Mouse (Mus musculus) liver, embryonic 14.5 days (tissue): ENCODE measurements at regions not wholly inside any gene's neighbourhood (a gene's known extent, or its start where the extent isn't known, plus 50 kb on each side); places are given as distances from the start of the nearest gene placed in this dataset.

Source experiments
- ATAC-seq: fragments of 200-750 bp; cut with Nextera tagmentation; 2 replicates; pipeline ENCODE4 v1.8.0; 2017; ENCODE audit warnings: moderate number of reproducible peaks, mild to moderate bottlenecking, moderate library complexity; ENCODE audit not compliant: insufficient read depth
- DNase-seq, 3 experiments: peaks; one replicate each; pipeline ENCODE4 v3.0.0-alpha.2; 2012 to 2013; ENCODE audit warnings: low read depth in 3 of 3, low spot score in 3 of 3
- H3K27ac ChIP-seq: fragments of 300-500 bp; sonication (generic); 2 replicates; pipeline ENCODE4 v1.5.1; 2014; ENCODE audit warnings: moderate library complexity, mild to moderate bottlenecking, control low read depth, inconsistent platforms
- H3K27me3 ChIP-seq: fragments of 300-500 bp; sonication (generic); 2 replicates; pipeline ENCODE4 v1.6.1; 2014; ENCODE audit warnings: mild to moderate bottlenecking, low read length, moderate library complexity; ENCODE audit not compliant: control insufficient read depth, insufficient read depth
- H3K36me3 ChIP-seq: fragments of 300-500 bp; sonication (generic); replicated peaks from 2 replicates; pipeline ENCODE4 v1.6.1; 2014; ENCODE audit warnings: low read depth; ENCODE audit not compliant: control insufficient read depth, insufficient read depth
- H3K4me1 ChIP-seq, 2 experiments: fragments of 200-500 bp in 1 of 2; fragments of 300-500 bp in 1 of 2; sonication (generic) in 1 of 2; replicated peaks; 2 replicates each; pipeline ENCODE4 v1.6.1; 2012 to 2014; ENCODE audit warnings: antibody characterized with exemption in 1 of 2, inconsistent platforms in 1 of 2, low read length in 1 of 2; ENCODE audit not compliant: control insufficient read depth in 2 of 2, insufficient read depth in 2 of 2
- H3K4me2 ChIP-seq: fragments of 300-500 bp; sonication (generic); 2 replicates; pipeline ENCODE4 v1.6.1; 2014; ENCODE audit warnings: low read depth, mild to moderate bottlenecking, control low read depth, moderate library complexity
- H3K4me3 ChIP-seq, 2 experiments: fragments of 200-500 bp in 1 of 2; fragments of 300-500 bp in 1 of 2; sonication (generic) in 1 of 2; 2 replicates each; pipeline ENCODE4 v1.5.1; 2012 to 2014; ENCODE audit warnings: low read depth in 2 of 2, low read length in 2 of 2, mild to moderate bottlenecking in 2 of 2, control low read depth in 1 of 2, inconsistent platforms in 1 of 2, moderate library complexity in 1 of 2; ENCODE audit not compliant: insufficient read depth in 1 of 2
- H3K9ac ChIP-seq: fragments of 300-500 bp; sonication (generic); replicated peaks from 2 replicates; pipeline ENCODE4 v1.6.1; 2014; ENCODE audit warnings: mild to moderate bottlenecking, control low read depth, moderate library complexity
- H3K9me3 ChIP-seq: fragments of 300-500 bp; sonication (generic); 2 replicates; pipeline ENCODE4 v1.6.1; 2016; ENCODE audit warnings: low read length, mixed read lengths; ENCODE audit not compliant: control insufficient read depth
- CTCF ChIP-seq: IDR thresholded peaks from 2 replicates; pipeline ENCODE4 v1.5.1; 2016; ENCODE audit warnings: antibody characterized with exemption, low read depth, control low read depth
- EP300 ChIP-seq: IDR thresholded peaks from 2 replicates; pipeline ENCODE4 v1.6.1; 2016; ENCODE audit warnings: antibody characterized with exemption, low read depth
- WGBS: fragments of 180-500 bp; shearing (Covaris S2); extraction: QIAGEN DNeasy Blood & Tissue Kit; methylation state at CpG from one replicate; pipeline ENCODE4 v1.1.7; 2014; ENCODE audit not compliant: insufficient replicate concordance; 5-methylcytosine and 5-hydroxymethylcytosine counted together

GRCm38 (mm10) chr15:63195031-63195430 is 649.9 kb downstream of the Gsdmc2 start:
- Histone ChIP-seq H3K27ac (no peak overlapping the region), H3K4me1 (no peaks in the 10 kb centered on the region), H3K27me3 (no peaks in the 10 kb centered on the region), H3K9me3 (no peaks in the 10 kb centered on the region), H3K4me2 (no peak overlapping the region), H3K36me3 (no peaks in the 10 kb centered on the region), H3K9ac (no peak overlapping the region), H3K4me3 (no peak overlapping the region)
- DNase-seq (no peak), ATAC-seq (no peak)
- no peak for TF ChIP-seq CTCF
- no peak for TF ChIP-seq EP300
- 69% methylated on average over 2 of the region's 2 CpGs for WGBS

- ATAC-seq, result no peak
- H3K36me3 ChIP-seq, result no peaks in the 10 kb centered on the region
- H3K9me3 ChIP-seq, result no peaks in the 10 kb centered on the region
- DNase-seq, result no peak
- H3K4me3 ChIP-seq, result no peak overlapping the region
- no peak overlapping the region for H3K9ac ChIP-seq
- 23% methylated on average over 1 of the region's 1 CpGs for WGBS
- no peaks in the 10 kb centered on the region for H3K27me3 ChIP-seq
- TF ChIP-seq EP300, result no peak
- TF ChIP-seq CTCF, result no peak
- H3K4me2 ChIP-seq, result no peak overlapping the region
- H3K27ac ChIP-seq, result no peak overlapping the region
- no peaks in the 10 kb centered on the region for H3K4me1 ChIP-seq
These were observed 650.5 kb downstream of the Gsdmc2 start for GRCm38 (mm10) chr15:63194492-63194797.

- Histone ChIP-seq H3K27ac (no peak overlapping the region), H3K4me3 (no peak overlapping the region), H3K4me2 (no peak overlapping the region), H3K27me3 (no peaks in the 10 kb centered on the region), H3K9me3 (no peaks in the 10 kb centered on the region), H3K4me1 (no peaks in the 10 kb centered on the region), H3K9ac (no peak overlapping the region), H3K36me3 (no peaks in the 10 kb centered on the region)
- ATAC-seq (no peak), DNase-seq (no peak)
- WGBS, result 59% methylated on average over 2 of the region's 2 CpGs
- TF ChIP-seq EP300 (no peak), CTCF (no peak)
These were observed 651.1 kb downstream of the Gsdmc2 start for GRCm38 (mm10) chr15:63193617-63194491.

- Histone ChIP-seq H3K4me3 (no peak overlapping the region), H3K36me3 (no peaks in the 10 kb centered on the region), H3K27ac (no peak overlapping the region), H3K9ac (no peak overlapping the region), H3K4me1 (no peaks in the 10 kb centered on the region), H3K27me3 (no peaks in the 10 kb centered on the region), H3K9me3 (no peaks in the 10 kb centered on the region), H3K4me2 (no peak overlapping the region)
- WGBS, result 63% methylated on average over 2 of the region's 2 CpGs
- DNase-seq (no peak), ATAC-seq (no peak)
- TF ChIP-seq EP300 (no peak), CTCF (no peak)
These were observed 653.2 kb downstream of the Gsdmc2 start for GRCm38 (mm10) chr15:63191731-63192130.

GRCm38 (mm10) chr15:63190086-63190485 is 654.9 kb downstream of the Gsdmc2 start:
- no peaks in the 10 kb centered on the region for H3K27me3 ChIP-seq
- no peak overlapping the region for H3K4me3 ChIP-seq
- H3K4me1 ChIP-seq, result no peaks in the 10 kb centered on the region
- 44% methylated on average over 2 of the region's 2 CpGs for WGBS
- H3K4me2 ChIP-seq, result no peak overlapping the region
- no peaks in the 10 kb centered on the region for H3K9me3 ChIP-seq
- TF ChIP-seq CTCF (no peak), EP300 (no peak)
- ATAC-seq (no peak), DNase-seq (no peak)
- no peak overlapping the region for H3K27ac ChIP-seq
- H3K9ac ChIP-seq, result no peak overlapping the region
- no peaks in the 10 kb centered on the region for H3K36me3 ChIP-seq
